Mouse (Mus musculus) E14TG2a.4 (cell line): ENCODE data around the gene Eefsec.

ENCODE experiments used
- CTCF ChIP-seq: conservative IDR thresholded peaks from 2 replicates; pipeline ENCODE4 v1.5.1; 2014; ENCODE audit warnings: low read length
- NANOG ChIP-seq: IDR thresholded peaks from 2 replicates; pipeline ENCODE4 v1.6.1; 2014; ENCODE audit warnings: borderline replicate concordance, low read length, mixed read lengths

DNA sequence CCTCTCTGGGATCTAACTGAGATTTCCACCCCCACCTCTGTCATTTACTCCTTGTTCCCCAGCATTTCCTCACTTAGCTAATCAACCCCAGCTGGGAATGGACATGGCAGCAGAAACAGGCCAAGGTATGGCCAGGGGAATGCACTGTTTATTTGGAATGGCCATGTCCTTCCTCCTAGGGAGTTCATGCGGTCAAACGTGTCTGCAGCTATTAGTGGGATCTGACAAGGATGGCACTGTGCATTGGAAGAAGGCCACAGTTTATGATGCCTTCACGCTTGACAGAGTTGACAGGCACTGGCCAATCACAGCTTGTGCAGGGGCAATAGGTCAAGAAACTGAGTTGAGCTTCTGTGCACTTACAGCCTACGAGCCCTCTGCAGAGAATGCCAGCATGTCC is 93.8 kb downstream of the Eefsec start:
- TF ChIP-seq CTCF (no peak), NANOG (no peak)
